Mouse (Mus musculus): ENCODE measurements around the gene Olfr68.
A peak's percentile ranks its signal among the peaks of the same experiment; 100 is the strongest.
"Not testable (repeated sequence)": the region's sequence is repeated elsewhere in the genome, so short reads cannot be mapped to it uniquely, and the experiment has no call there.

The Olfr68 gene

GRCm38 (mm10) chr7:103779598-103779997 is at the start of gene Olfr68:
Gene Olfr68 (minus strand): TSS chr7:103779698.
- no peak for DNase-seq (ENCODE audit: low spot score)

GRCm38 (mm10) chr7:103827808-103828207 is 48.3 kb upstream of the Olfr68 start, which contains the start of gene Hbb-bs:
Gene Hbb-bs (minus strand): TSS chr7:103828096.
- no peak for DNase-seq (ENCODE audit: low spot score)

GRCm38 (mm10) chr7:103827139-103827538 is 47.6 kb upstream of the Olfr68 start:
- not testable (repeated sequence) for DNase-seq (ENCODE audit: low spot score)

GRCm38 (mm10) chr7:103826255-103826887 is 46.9 kb upstream of the Olfr68 start:
- DNase-seq (ENCODE audit: low spot score), result no peak

- no peak for DNase-seq (ENCODE audit: low spot score)
Observed at GRCm38 (mm10) chr7:103825536-103826254, 46.2 kb upstream of the Olfr68 start.

- DNase-seq (ENCODE audit: low spot score), result no peak
Observed at GRCm38 (mm10) chr7:103824597-103824996, 45.1 kb upstream of the Olfr68 start.

GRCm38 (mm10) chr7:103815085-103815484 is 35.6 kb upstream of the Olfr68 start:
- not testable (repeated sequence) for DNase-seq (ENCODE audit: low spot score)

GRCm38 (mm10) chr7:103813766-103814165 is 34.3 kb upstream of the Olfr68 start, which contains the start of gene Hbb-bt:
Gene Hbb-bt (minus strand): TSS chr7:103813996.
- DNase-seq (ENCODE audit: low spot score), result no peak

GRCm38 (mm10) chr7:103813152-103813551 is 33.7 kb upstream of the Olfr68 start:
- DNase-seq (ENCODE audit: low spot score), result not testable (repeated sequence)

GRCm38 (mm10) chr7:103812174-103812573 is 32.7 kb upstream of the Olfr68 start:
- DNase-seq (ENCODE audit: low spot score), result no peak

GRCm38 (mm10) chr7:103811223-103811845 is 31.8 kb upstream of the Olfr68 start:
- no peak for DNase-seq (ENCODE audit: low spot score)

GRCm38 (mm10) chr7:103810746-103811145 is 31.2 kb upstream of the Olfr68 start:
- DNase-seq (ENCODE audit: low spot score), result no peak

GRCm38 (mm10) chr7:103810296-103810695 is 30.8 kb upstream of the Olfr68 start:
- DNase-seq (ENCODE audit: low spot score), result no peak

- DNase-seq (ENCODE audit: low spot score), result no peak
Observed at GRCm38 (mm10) chr7:103809801-103810155, 30.3 kb upstream of the Olfr68 start.

- no peak for DNase-seq (ENCODE audit: low spot score)
Observed at GRCm38 (mm10) chr7:103808971-103809800, 29.7 kb upstream of the Olfr68 start.

GRCm38 (mm10) chr7:103808120-103808519 is 28.6 kb upstream of the Olfr68 start:
- not testable (repeated sequence) for DNase-seq (ENCODE audit: low spot score)

- DNase-seq (ENCODE audit: low spot score), result peak; percentile 8
Observed at GRCm38 (mm10) chr7:103806856-103807255, 27.4 kb upstream of the Olfr68 start.

GRCm38 (mm10) chr7:103792669-103793388 is 13.3 kb upstream of the Olfr68 start:
- no peak for DNase-seq (ENCODE audit: low spot score)

- no peak for DNase-seq (ENCODE audit: low spot score)
Observed at GRCm38 (mm10) chr7:103791721-103792120, 12.2 kb upstream of the Olfr68 start, which contains the start of gene Olfr67. Gene Olfr67 (minus strand): TSS chr7:103791821.

GRCm38 (mm10) chr7:103777652-103778051 is 1.8 kb downstream of the Olfr68 start:
- not testable (repeated sequence) for DNase-seq (ENCODE audit: low spot score)

GRCm38 (mm10) chr7:103771494-103771893 is 8.0 kb downstream of the Olfr68 start, which contains the start of gene Olfr69:
Gene Olfr69 (minus strand): TSS chr7:103771594.
- DNase-seq (ENCODE audit: low spot score), result no peak
